Mouse (Mus musculus) neural tube, postnatal 0 days (tissue): ENCODE data around the gene Actrt3. TPM values are rescaled to one million over a fixed set of nuclear protein-coding genes. Genes with fewer than 3 reads are reported as not detected.

Experiments
- polyA plus RNA-seq: library from polyadenylated mRNA; unstranded; fragments of >200 nt; fragmentation: Nextera tagmentation; extraction: Ambion mirVana; gene quantifications from 2 replicates; pipeline ENCODE4 v1.2.1, GENCODE M21; 2015

Actrt3 gene
- 1.2 and 1.5 TPM in 2 replicates for polyA plus RNA-seq

GRCm38 (mm10) chr3:30599711-30600545, at the start of gene Actrt3:
Gene Actrt3, minus strand, starts transcription at chr3:30599939.

GRCm38 (mm10) chr3:30647440-30648090, 47.8 kb upstream of the Actrt3 start, which contains the start of gene Lrrc34:
Gene Lrrc34, minus strand, starts transcription at chr3:30647869.

GRCm38 (mm10) chr3:30644207-30644606, 44.5 kb upstream of the Actrt3 start, which contains the start of gene Lrriq4:
Gene Lrriq4, plus strand, starts transcription at chr3:30644507.

GRCm38 (mm10) chr3:30602065-30602739, 2.5 kb upstream of the Actrt3 start, which contains the start of gene Mynn:
Gene Mynn, plus strand, starts transcription at chr3:30602065.

DNA sequence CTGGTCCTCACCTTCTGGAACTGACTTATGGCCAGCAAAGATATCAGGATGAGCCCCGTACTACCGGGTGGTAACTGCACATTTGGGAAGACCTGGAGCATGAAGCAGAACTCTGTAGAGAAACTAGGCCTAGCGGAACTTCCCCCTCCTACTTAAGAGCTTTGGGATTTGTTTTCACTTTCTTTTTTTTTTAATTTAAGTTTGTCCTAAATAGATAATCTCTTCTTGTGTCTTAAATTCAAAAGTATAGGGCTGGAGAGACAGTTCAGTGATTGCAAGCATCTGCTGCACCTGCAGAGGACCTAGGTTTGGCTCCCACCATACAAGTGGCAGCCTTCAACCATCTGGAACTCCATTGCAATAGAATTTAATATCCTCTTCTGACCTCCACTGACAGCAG, 51.8 kb downstream of the Actrt3 start, which contains the start of gene Mecom:
Gene Mecom, minus strand, starts transcription at position 101 of the 400 bp plus-strand sequence.

Other genes with a start within 250 kb of the Actrt3 start
- 2.1 and 3.3 TPM in 2 replicates for gene Mecom, start 51.9 kb downstream of the Actrt3 start, polyA plus RNA-seq
- 16.8 and 17.8 TPM in 2 replicates for gene Mynn, start 2.1 kb upstream of the Actrt3 start, polyA plus RNA-seq
- gene Lrriq4, start 44.6 kb upstream of the Actrt3 start, polyA plus RNA-seq, result 0.20 TPM in 1 of 2 replicates, not detected in the other
- 0.95 and 1.0 TPM in 2 replicates for gene Lrrc34, start 47.9 kb upstream of the Actrt3 start, polyA plus RNA-seq
- not detected in 2 replicates for gene Lrrc31, start 99.9 kb upstream of the Actrt3 start, polyA plus RNA-seq
- gene Samd7, start 146.4 kb upstream of the Actrt3 start, polyA plus RNA-seq, result 0.05 TPM in 1 of 2 replicates, not detected in the other
- 120 and 147 TPM in 2 replicates for gene Sec62, start 192.9 kb upstream of the Actrt3 start, polyA plus RNA-seq